Comparison of ENCODE assay signal across 9 mouse cellular contexts in genomic region chr10:83073119-83073518, GRCm38 (mm10).
DNase-seq lines count a peak whose midpoint lies in the region; ATAC-seq lines count a peak whose summit lies in the region.
"Had no signal": no experiment of that assay in that cellular context is flagged by ENCODE, and none has a peak within 500 bp of the region (broad histone marks: within the 10 kb centered on the region; RNA-seq: fewer than 3 reads in every experiment).

No protein-coding gene starts in this region.

- DNase-seq in kidney, postnatal 4 days = peak; percentile 75 to 84
- no peak for DNase-seq in kidney, adult 8-10 months
- DNase-seq in T-cell, adult 2 months (ENCODE audit: low spot score) = peak; percentile 6
- no peak for DNase-seq in hindbrain, embryonic 14.5 days (ENCODE audit: low spot score)
- DNase-seq in retina, embryonic 14.5 days (ENCODE audit: low spot score) = peak; percentile 37
- no peak for DNase-seq in cerebellum, adult 8-10 months
- no peak for DNase-seq in right cerebral cortex, postnatal 10 days (ENCODE audit: low spot score in 2 of 2)
- DNase-seq: heart, adult 2 months had no signal

- no peaks in the 10 kb centered on the region for H3K9me3 ChIP-seq in hindbrain, embryonic 14.5 days (ENCODE audit: control insufficient read depth, low read length)
- H3K9me3 ChIP-seq in forebrain, embryonic 13.5 days (replicated peaks) = no peaks in the 10 kb centered on the region

- peak; percentile 17; the same call in 1 of the 2 replicates for ATAC-seq in hindbrain, embryonic 14.5 days (ENCODE audit: low FRiP score)
- no peak for ATAC-seq in forebrain, embryonic 13.5 days

- no peak overlapping the region for H3K4me2 ChIP-seq in hindbrain, embryonic 14.5 days (replicated peaks)
- no peak overlapping the region for H3K4me2 ChIP-seq in forebrain, embryonic 13.5 days

- H3K9ac ChIP-seq in hindbrain, embryonic 14.5 days = no peak overlapping the region
- no peak overlapping the region for H3K9ac ChIP-seq in forebrain, embryonic 13.5 days

- 59% methylated on average over 7 of the region's 7 CpGs for WGBS in hindbrain, embryonic 14.5 days
- WGBS in forebrain, embryonic 13.5 days = 62% methylated on average over 7 of the region's 7 CpGs

- no peaks in the 10 kb centered on the region for H3K27me3 ChIP-seq in hindbrain, embryonic 14.5 days (ENCODE audit: control insufficient read depth, insufficient read depth, low read length)
- H3K27me3 ChIP-seq in forebrain, embryonic 13.5 days = no peaks in the 10 kb centered on the region

- no peaks in the 10 kb centered on the region for H3K36me3 ChIP-seq in hindbrain, embryonic 14.5 days (replicated peaks; ENCODE audit: control insufficient read depth, insufficient read depth)
- H3K36me3 ChIP-seq in forebrain, embryonic 13.5 days (ENCODE audit: poor library complexity, severe bottlenecking) = no peaks in the 10 kb centered on the region

- H3K27ac ChIP-seq in hindbrain, embryonic 14.5 days = no peak overlapping the region
- H3K27ac ChIP-seq in forebrain, embryonic 13.5 days = no peak overlapping the region
- H3K27ac ChIP-seq: heart, adult 2 months had no signal

- H3K4me3 ChIP-seq in hindbrain, embryonic 14.5 days (replicated peaks; ENCODE audit: low read length) = no peak overlapping the region
- H3K4me3 ChIP-seq in forebrain, embryonic 13.5 days = no peak overlapping the region
- H3K4me3 ChIP-seq: heart, adult 2 months had no signal

- H3K4me1 ChIP-seq in hindbrain, embryonic 14.5 days (replicated peaks; ENCODE audit: control insufficient read depth, insufficient read depth, low read length) = no peaks in the 10 kb centered on the region
- H3K4me1 ChIP-seq in forebrain, embryonic 13.5 days = 0 out of 2 replicates have a peak, but pooled peaks cover 8% of the 10 kb centered on the region

Comparison
In these comparisons a context has a peak if more than half of its experiments do, and no peak if none do; other contexts are left out.
1. DNase-seq: peak in kidney, postnatal 4 days (2 of 2), T-cell, adult 2 months (single experiment) and retina, embryonic 14.5 days (single experiment); none in kidney, adult 8-10 months (0 of 2), hindbrain, embryonic 14.5 days (single experiment), cerebellum, adult 8-10 months (single experiment) and right cerebral cortex, postnatal 10 days (0 of 2).